Mouse (Mus musculus) urinary bladder, postnatal 14 days (tissue): ENCODE data around the gene Tap2.

Experiments used
- DNase-seq: peaks from one replicate; pipeline ENCODE4 v3.0.0; 2021; ENCODE audit warnings: low spot score

Gene Tap2

DNA sequence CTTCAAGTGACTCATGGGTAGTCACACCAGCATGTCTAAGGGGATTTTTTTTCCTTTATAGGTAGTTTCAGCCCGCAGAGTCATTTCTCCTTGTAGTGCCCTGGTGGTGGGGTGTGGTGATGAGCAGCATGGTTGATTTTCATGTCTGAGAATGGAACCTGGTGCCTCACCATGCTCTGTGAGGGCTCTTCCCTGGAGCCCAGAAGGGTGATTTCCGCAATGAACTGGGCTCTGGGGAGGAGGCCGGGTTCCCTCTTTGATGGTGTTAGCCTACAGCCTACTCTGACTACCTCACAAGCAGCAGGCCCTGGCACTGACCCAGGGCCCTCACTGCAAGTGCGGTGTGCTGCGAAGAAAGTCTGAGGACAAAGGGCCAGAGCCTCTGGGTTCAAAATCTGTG, at the start of gene Tap2:
Tap2 (plus strand) TSS at position 84 of the 400 bp plus-strand sequence.
- no peak for DNase-seq

DNA sequence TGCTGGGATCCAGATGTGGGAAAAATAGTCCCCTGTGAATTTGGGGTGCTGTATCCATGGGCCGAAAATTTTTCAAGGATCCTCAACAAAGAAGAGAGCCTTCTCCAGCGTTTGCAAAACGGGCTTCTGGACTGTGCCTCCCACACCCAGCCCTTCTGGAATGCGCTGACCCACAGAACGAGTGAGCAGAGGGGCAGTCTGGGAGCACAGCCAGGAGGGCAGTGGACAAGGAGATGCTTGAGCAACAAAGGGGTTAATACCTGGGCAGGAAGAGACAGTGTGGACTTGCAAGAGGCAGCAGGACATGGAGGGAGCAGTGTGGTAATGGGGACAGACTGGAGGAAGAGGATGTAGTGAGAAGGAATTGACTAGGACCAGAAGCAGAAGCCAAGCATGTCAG, 47.8 kb upstream of the Tap2 start:
- DNase-seq: no peak

DNA sequence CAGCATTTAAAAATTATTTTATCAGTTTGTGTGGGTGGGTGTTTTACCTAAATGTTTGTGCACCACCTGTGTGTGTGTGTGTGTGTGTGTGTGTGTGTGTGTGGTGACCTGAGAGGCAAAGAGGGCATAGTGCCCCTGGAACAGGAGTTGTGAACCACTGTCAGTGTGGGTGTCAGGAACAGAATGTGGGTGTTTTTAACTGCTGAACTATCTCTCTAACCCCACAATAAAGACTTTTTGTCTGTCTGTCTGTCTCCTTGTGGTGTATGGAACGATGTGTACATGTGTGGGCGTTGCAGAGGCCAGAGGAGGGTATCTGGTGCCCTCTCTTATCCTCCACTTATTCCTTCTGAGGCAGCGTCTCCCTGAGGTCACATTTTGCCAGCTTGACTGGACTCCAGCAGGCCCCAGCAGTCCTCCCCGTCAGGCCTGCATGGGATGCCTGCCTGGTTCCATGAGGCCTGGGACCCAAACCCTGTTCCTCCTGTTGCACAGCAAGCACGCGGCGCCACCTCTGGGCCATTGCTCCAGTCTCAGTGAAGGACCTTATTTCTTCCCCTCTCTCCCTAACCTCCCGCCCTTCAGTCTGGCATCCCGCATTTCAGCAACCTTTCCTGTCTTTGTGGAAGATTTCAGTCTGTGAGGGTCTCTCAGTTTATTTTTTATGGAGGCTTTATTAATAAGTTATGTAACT, 39.0 kb upstream of the Tap2 start:
- DNase-seq: peak; percentile 10

DNA sequence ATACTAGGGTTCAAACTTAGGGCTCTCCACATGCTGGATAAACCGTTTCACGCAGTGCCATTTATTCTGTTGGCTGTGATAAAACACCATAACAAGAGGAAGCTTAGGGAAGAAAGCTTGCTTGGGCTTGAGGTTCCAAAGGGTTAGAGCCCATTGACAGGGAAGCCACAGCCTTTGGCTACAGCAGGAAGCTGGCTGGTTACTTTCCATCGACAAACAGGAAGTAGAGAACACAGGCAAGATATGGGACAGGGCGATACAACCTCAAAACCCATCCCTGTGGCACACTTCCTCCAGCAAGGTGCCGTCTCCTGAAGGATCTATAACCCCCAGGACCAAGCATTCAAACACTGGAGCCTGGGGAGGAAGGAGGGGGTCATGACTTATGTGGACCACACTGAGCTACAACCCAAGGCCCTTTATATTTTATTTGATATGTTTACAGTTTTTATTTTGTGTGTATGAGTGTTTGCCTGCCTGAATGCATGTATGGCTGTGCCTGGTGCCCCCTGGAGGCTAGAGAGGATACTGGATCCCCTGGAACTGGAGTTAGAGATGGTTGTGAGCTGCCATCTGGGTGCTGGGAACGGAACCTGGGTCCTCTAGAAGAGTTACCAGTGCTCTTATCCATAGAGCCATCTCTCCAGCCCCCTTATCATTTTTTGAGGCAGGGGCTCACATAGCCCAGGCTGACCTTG, 38.1 kb upstream of the Tap2 start:
- DNase-seq: no peak

DNA sequence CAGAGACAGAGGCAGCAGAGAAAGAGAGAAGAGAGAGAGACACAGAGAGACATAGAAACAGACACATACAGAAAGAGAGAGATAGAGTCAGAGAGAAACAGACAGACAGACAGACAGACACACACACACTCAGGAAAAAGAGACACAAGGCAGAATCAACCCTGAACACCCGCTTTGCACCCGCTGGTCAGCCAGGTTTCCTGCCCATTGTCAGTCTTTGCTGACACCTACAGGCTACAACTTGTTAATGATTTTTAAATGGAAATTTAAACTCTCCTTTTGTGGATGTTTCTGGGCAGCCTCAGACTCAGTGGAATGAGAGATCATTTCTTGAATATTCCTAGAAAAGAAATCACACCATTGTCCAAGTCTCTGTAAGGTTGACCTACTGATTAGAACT, 34.0 kb upstream of the Tap2 start:
- DNase-seq: peak; percentile 29

DNA sequence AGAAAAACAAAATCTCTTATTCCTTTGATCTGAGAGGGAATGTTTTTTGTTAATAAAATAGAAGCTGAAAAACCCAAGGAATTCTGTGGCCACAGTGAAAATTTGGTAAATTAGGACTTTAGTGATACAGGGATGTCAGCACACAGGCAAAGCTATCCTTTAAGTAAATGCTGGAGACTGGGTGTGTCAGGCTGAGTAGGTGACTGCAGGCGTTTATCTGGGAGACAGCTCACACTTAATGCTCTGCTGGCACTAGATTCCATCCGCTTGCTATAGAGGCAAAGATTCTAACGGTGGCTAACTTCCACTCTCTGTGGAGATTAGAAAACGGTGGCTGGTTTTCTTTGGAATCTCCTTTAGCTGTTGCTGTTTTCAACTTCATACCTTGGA, 32.8 kb upstream of the Tap2 start:
- DNase-seq: no peak

DNA sequence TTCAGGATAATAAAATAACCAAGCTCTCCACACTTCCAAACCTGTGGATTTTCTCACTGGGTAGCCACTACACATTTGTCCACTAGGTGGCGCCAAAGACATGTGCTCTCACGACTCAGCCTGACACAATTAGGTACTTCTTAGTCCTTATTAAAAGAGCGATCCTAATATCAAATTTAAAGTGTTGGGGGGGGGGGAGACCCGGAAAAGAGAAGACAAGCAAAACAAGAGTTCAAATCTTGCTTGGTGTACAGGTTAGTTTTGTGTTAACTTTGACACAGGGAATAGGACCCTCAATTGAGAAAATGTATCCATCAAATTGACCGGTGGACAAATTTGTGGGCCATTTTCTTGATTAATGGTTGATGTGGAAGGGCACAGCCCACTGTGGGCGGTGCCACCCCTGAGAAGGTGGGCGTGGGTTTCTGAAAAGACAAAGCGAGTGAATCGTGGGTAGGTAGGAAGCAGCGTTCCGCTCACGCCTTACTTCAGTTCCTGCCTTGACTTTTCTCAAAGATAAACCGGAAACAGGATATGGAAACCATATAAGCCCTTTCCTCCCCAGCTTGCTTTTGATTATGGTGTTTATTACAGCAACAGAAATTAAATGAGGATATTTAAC, 32.3 kb upstream of the Tap2 start:
- peak; percentile 84 for DNase-seq

DNA sequence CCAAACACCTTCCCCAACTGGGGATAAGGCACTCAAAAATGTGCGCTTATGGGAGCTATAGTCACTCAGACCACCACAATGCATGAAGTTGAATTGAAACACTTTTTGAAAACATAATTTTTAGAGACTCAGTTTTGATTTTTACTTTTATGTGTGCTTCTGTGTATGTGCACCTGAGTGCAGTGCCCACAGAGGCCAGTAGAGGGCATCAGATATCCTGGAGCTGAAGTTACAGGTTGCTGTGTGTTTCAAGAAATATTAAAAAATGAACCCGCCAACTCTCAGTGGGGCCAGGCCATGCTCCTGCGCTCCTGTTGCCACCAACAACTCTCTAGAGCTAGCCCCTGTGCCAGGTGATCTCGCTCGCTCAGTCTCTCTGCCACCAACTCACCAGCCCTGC, 30.8 kb upstream of the Tap2 start:
- no peak for DNase-seq

DNA sequence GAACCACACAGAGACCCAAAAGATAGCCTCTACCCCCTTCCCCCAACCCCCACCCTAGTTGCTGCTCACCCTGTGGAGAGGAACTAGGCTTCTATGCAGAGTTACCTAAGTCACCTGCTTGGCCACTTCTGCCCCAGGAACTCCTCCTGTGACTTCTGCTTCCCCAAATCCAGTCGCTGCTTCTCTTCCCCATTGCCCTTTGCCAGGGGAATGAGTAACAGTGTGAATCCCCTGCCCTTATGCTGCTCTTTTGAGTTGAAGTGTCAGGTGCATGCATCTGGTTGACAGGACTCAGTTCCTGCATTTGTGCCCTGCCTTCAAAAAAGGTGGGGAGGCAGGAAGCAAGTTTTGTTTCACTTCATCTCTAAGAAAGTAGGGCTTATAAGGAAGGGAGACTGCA, 29.3 kb upstream of the Tap2 start:
- no peak for DNase-seq

DNA sequence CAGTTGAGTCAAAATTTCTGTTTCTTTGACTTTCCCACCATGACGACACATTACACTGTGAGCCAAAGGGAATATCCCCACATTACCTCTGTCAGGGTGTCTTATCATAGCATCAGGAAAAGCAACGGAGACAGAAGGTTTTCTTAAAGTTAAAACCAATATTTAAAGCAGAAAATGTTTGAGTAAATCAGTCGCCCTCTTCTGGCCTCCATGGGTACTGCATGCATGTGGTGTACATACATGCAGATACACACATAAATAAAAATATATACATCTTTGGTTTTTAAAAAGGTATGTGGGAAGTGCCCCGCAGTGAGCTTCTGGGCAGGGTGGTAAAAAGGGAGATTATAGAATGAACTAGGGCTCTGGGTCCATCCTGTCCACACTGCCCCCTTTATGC, 26.1 kb upstream of the Tap2 start:
- DNase-seq: no peak

DNA sequence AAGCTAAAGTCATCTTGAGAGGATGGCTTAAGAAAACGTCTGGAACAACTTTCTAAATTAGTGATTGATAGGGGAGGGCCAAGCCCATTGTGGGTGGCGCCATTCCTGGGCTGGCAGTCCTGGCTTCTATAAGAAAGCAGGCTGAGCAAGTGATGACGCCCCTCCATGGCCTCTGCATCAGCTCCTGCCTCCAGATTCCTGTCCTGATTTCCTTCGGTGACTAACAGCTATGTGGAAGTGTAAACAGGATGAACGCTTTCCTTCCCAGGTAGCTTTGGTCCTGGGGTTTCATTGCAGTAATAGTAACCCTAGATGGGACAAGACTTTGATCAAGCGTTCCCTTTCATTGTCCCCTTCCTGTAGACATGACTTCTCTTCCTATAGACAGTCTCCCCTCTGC, 24.3 kb upstream of the Tap2 start:
- DNase-seq: no peak

DNA sequence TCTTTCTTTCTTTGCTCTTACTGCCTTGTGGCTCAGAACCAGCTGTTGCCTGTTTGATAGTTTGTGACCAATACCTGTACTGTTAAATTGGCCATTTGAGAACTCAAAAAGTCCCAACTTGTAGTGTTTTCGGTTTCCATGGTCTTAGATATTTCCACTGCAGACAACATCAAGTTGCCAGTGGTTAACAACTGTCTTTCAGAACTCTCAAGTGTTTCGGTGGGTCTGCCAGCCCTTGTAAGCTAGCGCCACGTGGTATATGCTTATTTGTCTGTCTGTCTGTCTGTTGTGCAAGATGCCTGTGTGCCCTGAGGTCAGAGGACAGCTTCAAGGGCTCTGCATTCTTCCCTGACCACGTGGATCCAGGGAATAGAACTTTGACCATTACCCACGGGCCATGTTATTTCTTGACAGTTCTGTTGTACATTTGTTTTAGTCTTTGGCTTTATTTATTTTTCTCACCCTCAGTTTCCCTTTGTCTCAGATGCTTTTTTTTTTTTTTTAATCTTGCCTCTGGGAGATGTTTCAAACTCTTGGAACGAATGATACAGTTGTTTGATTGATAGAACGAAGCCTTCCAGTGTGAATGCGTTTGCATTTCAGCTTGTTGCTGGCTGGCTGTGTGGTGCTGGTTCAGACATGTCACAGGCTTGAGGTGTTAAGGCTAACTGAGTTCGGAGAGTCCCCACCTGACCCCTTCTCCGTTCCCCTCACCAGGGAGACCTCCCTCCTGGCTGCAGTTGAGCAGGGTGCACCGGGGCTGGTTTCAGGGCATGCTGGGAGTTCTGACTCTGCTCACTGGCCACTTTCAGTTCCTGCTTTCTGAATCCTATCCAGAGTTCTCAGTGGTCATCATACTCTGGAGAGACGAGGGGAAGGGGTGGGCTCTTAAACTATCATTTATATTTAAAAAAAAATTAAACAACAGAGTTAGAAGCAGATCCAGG, 23.1 kb upstream of the Tap2 start:
- DNase-seq: no peak

DNA sequence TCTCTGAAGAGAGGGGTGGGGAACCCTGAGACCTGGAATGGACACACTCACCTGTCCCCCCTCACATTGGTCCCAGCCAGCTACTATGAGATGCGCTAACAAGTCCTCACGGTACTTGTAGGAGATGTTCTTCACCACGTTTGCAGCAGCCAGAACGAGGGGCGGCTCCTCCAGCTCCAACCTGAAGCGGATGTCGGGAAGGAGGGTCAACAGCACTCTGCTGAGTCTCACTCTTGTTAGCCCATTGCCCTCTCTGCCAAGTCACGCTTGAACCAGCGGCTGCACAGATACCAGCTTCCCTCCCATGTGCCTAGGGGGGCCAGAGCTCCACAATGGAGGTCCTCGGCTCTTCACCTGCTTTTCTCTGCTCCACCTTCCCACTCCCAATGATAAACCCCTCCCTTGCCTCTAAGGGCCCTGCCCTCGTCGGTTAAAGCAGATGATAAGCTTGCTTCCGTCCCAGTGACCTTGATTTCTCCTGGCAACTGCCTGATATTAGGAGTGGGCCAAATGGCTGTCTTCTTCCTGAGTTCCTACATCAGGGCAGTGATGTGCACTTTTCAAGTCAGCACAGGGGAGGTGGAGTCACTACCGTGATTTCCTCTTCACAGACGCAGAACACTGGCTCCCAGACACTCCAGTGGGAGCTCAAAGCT, 19.6 kb upstream of the Tap2 start:
- no peak for DNase-seq

DNA sequence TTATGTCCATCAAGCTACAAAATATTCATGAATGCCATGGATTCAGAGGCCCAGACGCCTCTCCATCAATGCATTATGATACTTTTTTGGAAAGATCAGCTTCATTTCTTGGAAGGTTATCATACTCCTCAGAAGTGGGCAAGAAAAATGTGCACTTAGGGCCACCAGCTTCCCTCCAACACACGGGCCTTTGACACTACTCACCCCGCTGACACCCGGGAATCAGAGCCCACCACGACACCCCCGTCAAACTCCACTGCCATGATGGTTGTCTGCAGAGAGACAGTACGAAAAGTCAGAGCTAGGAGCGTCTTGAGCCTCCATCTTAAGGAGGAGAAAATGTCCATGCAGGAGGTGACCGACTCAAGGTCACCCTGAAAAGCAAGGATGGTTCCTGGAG, 17.8 kb upstream of the Tap2 start:
- DNase-seq: no peak

DNA sequence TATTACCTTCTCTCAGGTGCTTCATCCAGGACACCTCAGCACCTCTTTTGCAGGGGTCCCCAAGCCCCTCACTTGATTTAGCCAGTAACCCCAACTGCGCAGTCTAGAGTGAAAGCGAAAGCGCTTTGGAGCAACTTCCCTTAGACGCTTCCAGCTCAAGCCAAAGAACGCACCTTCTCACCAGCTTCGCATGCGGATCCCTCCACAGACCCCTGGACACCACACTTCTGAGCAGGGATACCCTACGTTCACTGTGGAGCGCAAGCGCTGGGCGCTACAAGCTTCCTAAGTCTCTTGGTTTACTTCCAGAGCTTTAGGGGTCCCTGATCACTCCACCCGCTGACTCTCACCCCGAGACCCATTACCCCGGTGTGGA, 16.5 kb upstream of the Tap2 start:
- no peak for DNase-seq

DNA sequence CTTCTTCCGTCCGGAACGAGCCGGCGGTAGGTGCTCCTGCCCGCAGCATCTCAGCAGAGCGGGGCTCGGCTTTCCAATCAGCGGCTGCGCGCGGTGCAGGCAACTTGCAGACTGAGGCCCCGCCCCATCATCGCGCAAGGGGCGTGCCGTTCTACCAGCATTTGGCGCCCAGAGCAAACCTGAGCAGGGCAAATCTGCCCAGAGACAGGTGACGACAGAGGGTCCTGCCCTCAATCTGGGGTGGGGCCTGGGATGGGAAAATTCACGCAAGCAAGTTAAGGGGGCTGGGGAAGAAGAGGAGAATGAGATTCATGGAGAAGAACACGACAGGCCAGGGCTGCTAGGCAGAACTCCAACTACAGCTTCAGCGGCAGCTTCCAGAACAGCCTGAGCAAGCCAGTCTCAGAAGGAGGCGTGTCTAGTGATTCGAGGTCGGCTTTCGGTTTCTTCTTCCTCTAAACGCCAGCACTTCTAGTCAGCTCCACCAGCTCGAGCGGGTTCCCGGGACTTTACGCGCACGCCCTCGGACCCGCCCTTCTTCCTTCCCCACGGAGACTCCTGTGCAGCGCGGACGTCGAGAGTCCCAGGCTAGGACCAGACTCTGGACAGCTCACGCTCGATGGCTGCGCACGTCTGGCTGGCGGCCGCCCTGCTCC, 15.9 kb upstream of the Tap2 start, which contains the start of the genes Tap1 and Psmb9:
Tap1 (plus strand) TSS at position 293 of the 656 bp plus-strand sequence.
Psmb9 (minus strand) TSS at position 504 of the 656 bp plus-strand sequence.
- DNase-seq: peak; percentile 99

DNA sequence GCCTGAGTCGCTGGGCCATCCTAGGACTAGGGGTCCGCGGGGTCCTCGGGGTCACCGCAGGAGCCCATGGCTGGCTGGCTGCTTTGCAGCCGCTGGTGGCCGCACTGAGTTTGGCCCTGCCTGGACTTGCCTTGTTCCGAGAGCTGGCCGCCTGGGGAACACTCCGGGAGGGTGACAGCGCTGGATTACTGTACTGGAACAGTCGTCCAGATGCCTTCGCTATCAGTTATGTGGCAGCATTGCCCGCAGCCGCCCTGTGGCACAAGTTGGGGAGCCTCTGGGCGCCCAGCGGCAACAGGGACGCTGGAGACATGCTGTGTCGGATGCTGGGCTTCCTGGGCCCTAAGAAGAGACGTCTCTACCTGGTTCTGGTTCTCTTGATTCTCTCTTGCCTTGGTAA, 15.3 kb upstream of the Tap2 start:
- DNase-seq: peak; percentile 53

DNA sequence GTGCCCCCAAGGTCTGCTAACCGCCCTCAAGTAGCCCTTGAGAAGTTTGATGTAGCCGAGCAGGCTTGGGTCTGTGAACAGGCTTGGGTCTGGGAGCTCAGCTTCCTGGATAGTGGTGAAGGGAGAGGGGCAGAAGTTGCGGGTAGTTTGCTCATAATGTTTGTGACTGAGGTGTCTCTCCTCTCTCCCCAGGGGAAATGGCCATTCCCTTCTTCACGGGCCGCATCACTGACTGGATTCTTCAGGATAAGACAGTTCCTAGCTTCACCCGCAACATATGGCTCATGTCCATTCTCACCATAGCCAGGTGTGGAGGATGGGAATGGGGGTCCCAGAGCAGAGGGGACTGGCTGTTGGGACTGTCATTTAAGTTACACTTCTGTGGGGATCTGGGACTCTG, 14.3 kb upstream of the Tap2 start:
- no peak for DNase-seq

DNA sequence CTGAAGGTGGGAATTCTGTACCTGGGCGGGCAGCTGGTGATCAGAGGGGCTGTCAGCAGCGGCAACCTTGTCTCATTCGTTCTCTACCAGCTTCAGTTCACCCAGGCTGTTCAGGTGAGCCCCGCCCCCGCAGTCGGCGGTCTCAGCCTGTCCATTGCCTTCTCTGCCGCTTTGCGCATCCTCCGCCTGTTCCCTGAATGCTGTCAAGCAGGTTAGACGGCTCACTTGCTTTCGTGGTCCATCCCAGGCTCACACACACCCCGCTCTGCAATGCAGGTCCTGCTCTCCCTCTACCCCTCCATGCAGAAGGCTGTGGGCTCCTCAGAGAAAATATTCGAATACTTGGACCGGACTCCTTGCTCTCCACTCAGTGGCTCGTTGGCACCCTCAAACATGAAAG, 10.5 kb upstream of the Tap2 start:
- peak; percentile 75 for DNase-seq

DNA sequence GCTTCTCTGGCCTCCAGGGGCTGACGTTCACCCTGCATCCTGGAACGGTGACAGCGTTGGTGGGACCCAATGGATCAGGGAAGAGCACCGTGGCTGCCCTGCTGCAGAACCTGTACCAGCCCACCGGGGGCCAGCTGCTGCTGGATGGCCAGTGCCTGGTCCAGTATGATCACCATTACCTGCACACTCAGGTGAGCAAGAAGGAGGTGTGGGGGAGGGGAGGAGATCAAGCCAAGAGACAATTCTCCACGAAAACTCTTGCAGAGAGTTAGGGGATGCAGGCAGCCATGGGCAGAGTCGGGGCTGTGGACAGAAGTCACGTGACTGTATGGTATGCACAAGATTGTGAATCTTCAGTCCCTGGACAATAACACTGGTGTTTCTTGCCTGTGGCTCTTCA, 9.9 kb upstream of the Tap2 start:
- no peak for DNase-seq

DNA sequence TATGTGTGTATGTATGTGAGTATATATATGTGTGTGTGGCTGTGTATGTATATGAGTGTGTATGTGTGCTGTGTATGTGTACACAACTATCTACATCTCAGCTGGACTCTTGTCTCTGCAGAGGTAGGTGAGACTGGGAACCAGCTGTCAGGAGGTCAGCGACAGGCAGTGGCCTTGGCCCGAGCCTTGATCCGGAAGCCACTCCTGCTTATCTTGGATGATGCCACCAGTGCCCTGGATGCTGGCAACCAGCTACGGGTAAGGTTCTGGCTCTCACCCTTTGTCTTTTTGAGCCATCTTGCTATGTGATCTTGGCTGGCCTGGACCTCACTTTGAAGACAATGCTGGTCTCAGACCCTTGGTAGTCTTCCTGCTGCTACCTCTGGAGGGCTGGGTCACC, 8.6 kb upstream of the Tap2 start:
- DNase-seq: no peak
